Mouse (Mus musculus) stomach, adult 2 months (tissue): ENCODE results near the gene Car9. TPM values are rescaled to one million over a fixed set of nuclear protein-coding genes. Genes with fewer than 3 reads are reported as not detected.

ENCODE experiments used
- polyA plus RNA-seq: library from polyadenylated mRNA; depleted of rRNA; stranded (reverse); fragments of >200 nt; gene quantifications from 2 replicates; pipeline ENCODE4 v1.2.3, GENCODE M21; 2012; rRNA removed

Gene Car9
- polyA plus RNA-seq: 129 and 141 TPM in 2 replicates

GRCm38 (mm10) chr4:43506536-43507185 is at the start of gene Car9:
Gene Car9, plus strand, starts transcription at chr4:43506966.

GRCm38 (mm10) chr4:43483535-43484091 is 23.2 kb upstream of the Car9 start, which contains the start of gene Sit1:
Gene Sit1, minus strand, starts transcription at chr4:43483734.

DNA sequence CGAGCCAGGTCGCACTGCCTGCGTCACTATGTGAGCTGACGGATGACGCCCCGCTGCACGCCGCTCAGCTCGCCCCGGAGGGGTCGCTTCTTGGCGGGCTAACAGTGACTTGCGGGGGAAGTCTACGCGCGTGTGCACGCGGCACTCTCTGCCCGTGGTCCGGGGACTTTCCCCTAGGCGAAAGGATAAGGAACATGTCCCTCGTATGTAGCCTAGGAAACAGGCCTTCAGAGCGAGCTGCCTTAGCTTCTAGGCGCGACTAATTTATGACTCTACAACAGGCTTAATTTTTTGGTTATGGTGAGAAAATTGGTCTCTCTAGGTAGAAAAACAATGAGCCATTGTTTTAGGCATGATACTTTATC is 14.0 kb upstream of the Car9 start, which contains the start of gene Ccdc107:
TSS of gene Ccdc107 (plus strand) at position 80 of the 365 bp plus-strand sequence.

GRCm38 (mm10) chr4:43499407-43500333 is 7.1 kb upstream of the Car9 start, which contains the start of gene Arhgef39:
Gene Arhgef39, minus strand, starts transcription at chr4:43499695.

GRCm38 (mm10) chr4:43561997-43562768 is 55.4 kb downstream of the Car9 start, which contains the start of the genes Creb3 and Tln1:
Gene Creb3, plus strand, starts transcription at chr4:43562332.
Gene Tln1, minus strand, starts transcription at chr4:43562691.

Other genes with a start within 250 kb of the Car9 start
- gene Atp8b5, start 239.8 kb upstream of the Car9 start, polyA plus RNA-seq: 0.02 and 0.19 TPM in 2 replicates
- gene Rusc2, start 125.0 kb upstream of the Car9 start, polyA plus RNA-seq: 15.3 and 18.5 TPM in 2 replicates
- gene Fam166b, start 77.8 kb upstream of the Car9 start, polyA plus RNA-seq: 0.10 and 0.21 TPM in 2 replicates
- gene Tesk1, start 65.0 kb upstream of the Car9 start, polyA plus RNA-seq: 44.6 and 55.4 TPM in 2 replicates
- gene Cd72, start 52.3 kb upstream of the Car9 start, polyA plus RNA-seq: 0.48 and 1.2 TPM in 2 replicates
- gene Sit1, start 23.2 kb upstream of the Car9 start, polyA plus RNA-seq: not detected in 2 replicates
- 230 and 568 TPM in 2 replicates for gene Ccdc107, start 14.1 kb upstream of the Car9 start, polyA plus RNA-seq
- gene Arhgef39, start 7.3 kb upstream of the Car9 start, polyA plus RNA-seq: 17.0 and 20.2 TPM in 2 replicates
- 135 and 141 TPM in 2 replicates for gene Tpm2, start 16.8 kb downstream of the Car9 start, polyA plus RNA-seq
- 81.6 and 105 TPM in 2 replicates for gene Creb3, start 55.4 kb downstream of the Car9 start, polyA plus RNA-seq
- 39.2 and 40.8 TPM in 2 replicates for gene Tln1, start 55.7 kb downstream of the Car9 start, polyA plus RNA-seq
- gene Rgp1, start 71.7 kb downstream of the Car9 start, polyA plus RNA-seq: 22.1 and 23.2 TPM in 2 replicates
- gene Gba2, start 71.9 kb downstream of the Car9 start, polyA plus RNA-seq: 8.4 and 9.4 TPM in 2 replicates
- not detected in 2 replicates for gene Msmp, start 77.5 kb downstream of the Car9 start, polyA plus RNA-seq
- gene Npr2, start 125.0 kb downstream of the Car9 start, polyA plus RNA-seq: 7.3 and 12.5 TPM in 2 replicates
- gene Spag8, start 146.6 kb downstream of the Car9 start, polyA plus RNA-seq: 0.19 and 0.75 TPM in 2 replicates
- 43.0 and 58.4 TPM in 2 replicates for gene Hint2, start 149.5 kb downstream of the Car9 start, polyA plus RNA-seq
- gene Tmem8b, start 162.0 kb downstream of the Car9 start, polyA plus RNA-seq: 5.1 and 5.4 TPM in 2 replicates
- gene Fam221b, start 162.2 kb downstream of the Car9 start, polyA plus RNA-seq: 0.08 TPM in 1 of 2 replicates, not detected in the other
- gene Olfr70, start 193.8 kb downstream of the Car9 start, polyA plus RNA-seq: not detected in 2 replicates
- gene Olfr71, start 203.3 kb downstream of the Car9 start, polyA plus RNA-seq: not detected in 2 replicates
- gene Hrct1, start 220.2 kb downstream of the Car9 start, polyA plus RNA-seq: 6.2 and 9.7 TPM in 2 replicates
- gene Spaar, start 223.1 kb downstream of the Car9 start, polyA plus RNA-seq: 0.37 and 0.73 TPM in 2 replicates